Mouse (Mus musculus): ENCODE measurements around the gene Myo16. TPM values are rescaled to one million over a fixed set of nuclear protein-coding genes. Genes with fewer than 3 reads are reported as not detected.

The Myo16 gene
- 10 to 100 TPM; 22.1 to 23.7 TPM for total RNA-seq (2021)
- long read RNA-seq, experiment 1, full-length matches to known transcripts, result 1 of 2 reads
- long read RNA-seq, experiment 1, partial matches to known transcripts, result 0 of 2 reads
- long read RNA-seq, experiment 1, other reads (novel, unspliced or antisense), result 1 of 2 reads
- long read RNA-seq, experiment 2, partial matches to known transcripts, result 1 of 4 reads
- long read RNA-seq, experiment 2, other reads (novel, unspliced or antisense), result 3 of 4 reads

GRCm38 (mm10) chr8:10153611-10154438, at the start of gene Myo16:
TSS of gene Myo16 (plus strand) at chr8:10153911.
- H3K27ac ChIP-seq, result peak within 1 kb of the TSS; percentile 70
- DNase-seq (ENCODE audit: low spot score in 2 of 2), result no peak
- H3K4me3 ChIP-seq, result peak within 1 kb of the TSS; percentile 71

GRCm38 (mm10) chr8:10108516-10109271, 45.0 kb upstream of the Myo16 start:
- TF ChIP-seq CTCF (conservative IDR thresholded peaks at IDR 0.05), result no peak
- H3K4me3 ChIP-seq, result no peak overlapping the region
- DNase-seq (ENCODE audit: low spot score in 2 of 2), result no peak
- no peak overlapping the region for H3K27ac ChIP-seq

More at GRCm38 (mm10) chr8:10153611-10154438, at the start of gene Myo16:
- no peak for TF ChIP-seq CTCF (conservative IDR thresholded peaks at IDR 0.05)

GRCm38 (mm10) chr8:10122749-10123148, 31.0 kb upstream of the Myo16 start:
- no peak overlapping the region for H3K4me3 ChIP-seq
- H3K27ac ChIP-seq, result no peak overlapping the region
- no peak for TF ChIP-seq CTCF (conservative IDR thresholded peaks at IDR 0.05)
- DNase-seq (ENCODE audit: low spot score in 2 of 2), result no peak

- TF ChIP-seq CTCF (conservative IDR thresholded peaks at IDR 0.05), result no peak
- no peak overlapping the region for H3K4me3 ChIP-seq
- DNase-seq (ENCODE audit: low spot score in 2 of 2), result no peak
Observed at GRCm38 (mm10) chr8:10123412-10123811, 30.3 kb upstream of the Myo16 start.

GRCm38 (mm10) chr8:10125684-10126083, 28.0 kb upstream of the Myo16 start:
- no peak for TF ChIP-seq CTCF (conservative IDR thresholded peaks at IDR 0.05)
- DNase-seq (ENCODE audit: low spot score in 2 of 2), result no peak

More at GRCm38 (mm10) chr8:10123412-10123811, 30.3 kb upstream of the Myo16 start:
- no peak overlapping the region for H3K27ac ChIP-seq

GRCm38 (mm10) chr8:10130513-10131414, 22.9 kb upstream of the Myo16 start:
- TF ChIP-seq CTCF (conservative IDR thresholded peaks at IDR 0.05), result no peak
- peak; percentile 17 to 60 for DNase-seq (ENCODE audit: low spot score in 2 of 2)
- H3K4me3 ChIP-seq, result peak overlapping the region; percentile 19; the same call in 1 of the 2 replicates
- H3K27ac ChIP-seq, result peak overlapping the region; percentile 79

More at GRCm38 (mm10) chr8:10125684-10126083, 28.0 kb upstream of the Myo16 start:
- no peak overlapping the region for H3K27ac ChIP-seq
- H3K4me3 ChIP-seq, result no peak overlapping the region

GRCm38 (mm10) chr8:10139536-10139935, 14.2 kb upstream of the Myo16 start:
- DNase-seq (ENCODE audit: low spot score in 2 of 2), result no peak
- Histone ChIP-seq H3K4me3 (no peak overlapping the region), H3K27ac (no peak overlapping the region)
- TF ChIP-seq CTCF (conservative IDR thresholded peaks at IDR 0.05), result no peak

GRCm38 (mm10) chr8:10143961-10144360, 9.8 kb upstream of the Myo16 start:
- DNase-seq (ENCODE audit: low spot score in 2 of 2), result no peak

GRCm38 (mm10) chr8:10151692-10152247, 1.9 kb upstream of the Myo16 start:
- no peak for TF ChIP-seq CTCF (conservative IDR thresholded peaks at IDR 0.05)
- H3K4me3 ChIP-seq, result no peak overlapping the region
- no peak for DNase-seq (ENCODE audit: low spot score in 2 of 2)
- no peak overlapping the region for H3K27ac ChIP-seq

More at GRCm38 (mm10) chr8:10143961-10144360, 9.8 kb upstream of the Myo16 start:
- Histone ChIP-seq H3K4me3 (no peak overlapping the region), H3K27ac (no peak overlapping the region)
- no peak for TF ChIP-seq CTCF (conservative IDR thresholded peaks at IDR 0.05)

- no peak for DNase-seq (ENCODE audit: low spot score in 2 of 2)
- Histone ChIP-seq H3K27ac (no peak overlapping the region), H3K4me3 (peak overlapping the region; percentile 71)
- no peak for TF ChIP-seq CTCF (conservative IDR thresholded peaks at IDR 0.05)
Observed at GRCm38 (mm10) chr8:10154439-10154745, 681 bp downstream of the Myo16 start.

GRCm38 (mm10) chr8:10155075-10155474, 1.4 kb downstream of the Myo16 start:
- no peak overlapping the region for H3K27ac ChIP-seq
- no peak for TF ChIP-seq CTCF (conservative IDR thresholded peaks at IDR 0.05)
- H3K4me3 ChIP-seq, result no peak overlapping the region
- no peak for DNase-seq (ENCODE audit: low spot score in 2 of 2)

- Histone ChIP-seq H3K27ac (no peak overlapping the region), H3K4me3 (no peak overlapping the region)
- DNase-seq (ENCODE audit: low spot score in 2 of 2), result no peak
- TF ChIP-seq CTCF (conservative IDR thresholded peaks at IDR 0.05), result no peak
Observed at GRCm38 (mm10) chr8:10161106-10161505, 7.4 kb downstream of the Myo16 start.

All from layer of hippocampus, adult 2 months (tissue).